Mouse (Mus musculus) erythroblast, embryonic 14.5 days (primary cell): Measurements from ENCODE around the gene Snapin.

Experiments used
- GATA1 ChIP-seq: IDR thresholded peaks from 2 replicates; pipeline ENCODE4 v1.6.1; 2012; ENCODE audit warnings: low read length, inconsistent platforms, mixed read lengths
- TAL1 ChIP-seq: IDR thresholded peaks from 3 replicates; pipeline ENCODE4 v1.6.1; 2012; ENCODE audit warnings: low read length, inconsistent platforms, mixed read lengths

GRCm38 (mm10) chr3:90465081-90465685, 25.6 kb downstream of the Snapin start:
- TF ChIP-seq TAL1 (no peak), GATA1 (no peak)
